Mouse (Mus musculus): ENCODE measurements around the gene Kcp.

The Kcp gene

DNA sequence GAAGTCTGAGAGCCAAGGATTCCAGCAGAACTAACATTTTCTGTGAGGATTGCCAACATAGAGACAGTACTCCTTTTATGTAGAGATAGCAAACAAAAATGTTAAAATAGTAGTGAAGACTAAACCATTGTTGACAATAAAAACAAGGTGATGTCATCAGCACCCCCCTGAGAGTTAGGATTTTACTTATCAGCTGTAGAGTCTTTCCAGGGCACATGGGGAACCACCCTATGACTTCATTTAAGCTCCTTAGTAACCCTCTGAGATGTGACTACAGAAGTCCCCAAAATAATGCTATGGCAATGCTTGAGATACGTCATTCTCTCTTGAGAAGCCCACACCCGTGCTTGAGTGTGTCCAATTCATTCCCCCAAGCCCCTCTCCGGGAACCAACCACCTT, 44.4 kb downstream of the Kcp start:
- DNase-seq (ENCODE audit: low spot score), result no peak

DNA sequence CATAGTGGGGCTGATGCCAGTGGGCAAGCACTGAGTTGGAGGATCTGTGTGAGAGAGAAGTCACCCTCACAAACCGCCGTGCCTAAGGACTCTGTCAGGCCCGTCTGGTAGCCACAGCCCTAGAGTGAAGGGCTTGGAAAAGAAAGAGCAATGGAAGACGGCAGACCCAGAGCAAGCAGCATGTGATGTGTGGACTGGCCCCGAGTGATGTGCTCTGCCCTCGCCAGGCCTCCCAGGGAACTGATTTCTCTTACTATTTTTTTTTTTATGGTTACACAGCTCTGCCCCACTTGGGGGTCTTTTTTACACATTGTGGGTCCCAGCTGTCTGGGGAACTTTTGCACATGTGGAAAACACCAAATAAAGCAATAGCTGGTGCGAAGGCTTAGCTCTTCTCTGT, 46.2 kb downstream of the Kcp start:
- no peak for DNase-seq (ENCODE audit: low spot score)

DNA sequence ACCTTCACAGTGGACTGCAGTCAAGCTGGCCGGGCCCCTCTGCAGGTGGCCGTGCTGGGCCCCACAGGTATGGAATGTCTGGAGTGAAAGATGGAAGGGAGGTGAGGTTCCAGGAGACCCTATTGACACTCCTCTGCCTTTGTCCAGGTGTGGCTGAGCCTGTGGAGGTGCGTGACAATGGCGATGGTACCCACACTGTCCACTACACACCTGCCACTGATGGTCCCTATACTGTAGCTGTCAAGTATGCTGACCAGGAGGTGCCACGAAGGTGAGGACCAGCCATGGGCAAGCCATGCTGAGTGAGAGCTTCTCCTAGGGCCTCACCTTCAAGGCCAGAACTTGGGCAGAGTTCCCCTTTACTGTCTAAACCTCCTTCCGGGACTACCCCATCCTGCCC, 57.1 kb downstream of the Kcp start:
- no peak for DNase-seq (ENCODE audit: low spot score)

DNA sequence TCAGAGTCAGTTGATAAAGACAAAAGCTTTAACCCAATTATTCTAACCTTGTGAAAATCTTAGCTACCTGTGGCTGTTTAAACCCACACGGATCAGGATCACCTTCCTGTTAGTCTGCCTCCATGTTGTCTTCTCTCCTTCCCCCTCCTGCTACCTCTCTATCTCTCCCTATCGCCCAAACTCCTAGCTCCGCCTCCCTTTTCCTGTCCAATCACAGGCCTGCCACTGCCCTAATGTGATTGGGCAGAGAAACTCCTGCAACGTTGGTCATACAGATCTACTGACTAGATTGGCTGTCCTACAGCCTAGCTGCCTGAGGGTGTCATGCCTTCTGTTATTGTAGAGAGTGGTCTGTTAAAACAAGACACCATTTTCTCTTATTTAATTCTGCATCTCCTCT, 57.9 kb downstream of the Kcp start:
- DNase-seq (ENCODE audit: low spot score), result no peak

DNA sequence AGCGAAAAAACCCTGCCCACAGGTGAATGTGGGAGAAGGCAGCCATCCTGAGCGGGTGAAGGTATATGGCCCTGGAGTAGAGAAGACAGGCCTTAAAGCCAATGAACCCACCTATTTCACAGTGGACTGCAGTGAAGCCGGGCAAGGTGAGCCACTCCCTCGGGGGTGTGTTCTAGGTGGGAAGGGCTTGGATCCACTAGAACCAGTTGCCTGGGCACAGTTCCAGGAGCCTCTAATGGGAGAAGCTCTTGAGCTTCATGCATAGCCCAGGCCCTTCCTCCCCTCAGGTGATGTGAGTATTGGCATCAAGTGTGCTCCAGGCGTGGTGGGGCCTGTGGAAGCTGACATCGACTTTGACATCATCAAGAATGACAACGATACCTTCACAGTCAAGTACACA, 62.4 kb downstream of the Kcp start:
- no peak for DNase-seq (ENCODE audit: low spot score)

DNA sequence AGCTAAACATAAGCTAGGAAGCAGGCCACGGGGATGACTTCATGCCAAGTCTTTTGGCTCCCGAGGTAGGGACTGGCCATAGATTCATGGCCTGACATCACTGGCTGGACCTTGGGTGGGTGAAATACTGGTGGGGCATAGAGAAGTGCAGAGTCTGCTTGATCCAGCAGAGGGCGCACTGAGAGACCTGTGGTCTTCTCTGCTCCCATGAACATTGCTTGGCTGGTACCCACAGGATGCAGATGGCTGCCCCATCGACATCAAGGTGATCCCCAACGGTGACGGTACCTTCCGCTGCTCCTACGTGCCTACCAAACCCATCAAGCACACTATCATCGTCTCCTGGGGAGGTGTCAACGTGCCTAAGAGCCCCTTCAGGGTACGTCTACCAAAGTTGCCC, 63.0 kb downstream of the Kcp start:
- peak; percentile 25 for DNase-seq (ENCODE audit: low spot score)

DNA sequence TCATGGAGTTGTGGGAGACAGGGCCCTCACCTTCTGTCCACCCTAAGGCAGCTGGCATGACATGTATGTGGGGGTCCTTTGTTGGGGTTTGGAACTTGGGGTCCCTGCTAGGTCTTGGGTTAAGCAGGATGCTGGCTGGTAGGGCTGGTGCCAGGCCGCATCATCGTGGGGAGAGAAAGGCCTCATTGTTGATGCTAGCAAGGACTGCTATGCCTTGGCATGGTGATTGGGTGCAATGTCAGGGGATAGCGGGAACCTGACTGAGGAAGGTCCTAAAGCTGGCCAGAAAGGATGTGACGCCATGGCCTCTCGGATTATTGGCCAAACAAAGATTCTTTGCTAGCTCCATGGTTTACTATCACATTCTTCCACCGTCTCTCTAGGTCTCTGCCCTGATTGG, 68.0 kb downstream of the Kcp start:
- no peak for DNase-seq (ENCODE audit: low spot score)

DNA sequence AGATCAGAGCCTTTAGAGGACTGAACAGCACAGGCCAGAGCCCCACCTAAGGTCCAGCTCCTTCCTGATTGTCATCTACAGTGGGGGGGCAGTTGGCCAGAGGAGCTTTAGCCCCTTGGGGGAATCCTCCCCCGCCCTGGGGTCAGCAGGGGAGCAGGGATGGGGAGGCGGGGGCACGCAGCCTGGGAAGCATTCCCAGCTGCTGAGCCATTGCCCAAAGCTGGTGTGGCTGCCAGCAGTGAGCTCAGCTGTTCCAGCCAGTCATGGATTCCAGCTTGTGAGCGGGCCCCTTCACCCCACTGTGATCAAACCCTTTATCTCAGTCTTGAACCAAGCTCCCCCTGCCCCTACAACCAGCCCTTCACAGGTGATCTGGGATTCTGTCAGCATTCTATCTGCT, 68.5 kb downstream of the Kcp start:
- no peak for DNase-seq (ENCODE audit: low spot score)

DNA sequence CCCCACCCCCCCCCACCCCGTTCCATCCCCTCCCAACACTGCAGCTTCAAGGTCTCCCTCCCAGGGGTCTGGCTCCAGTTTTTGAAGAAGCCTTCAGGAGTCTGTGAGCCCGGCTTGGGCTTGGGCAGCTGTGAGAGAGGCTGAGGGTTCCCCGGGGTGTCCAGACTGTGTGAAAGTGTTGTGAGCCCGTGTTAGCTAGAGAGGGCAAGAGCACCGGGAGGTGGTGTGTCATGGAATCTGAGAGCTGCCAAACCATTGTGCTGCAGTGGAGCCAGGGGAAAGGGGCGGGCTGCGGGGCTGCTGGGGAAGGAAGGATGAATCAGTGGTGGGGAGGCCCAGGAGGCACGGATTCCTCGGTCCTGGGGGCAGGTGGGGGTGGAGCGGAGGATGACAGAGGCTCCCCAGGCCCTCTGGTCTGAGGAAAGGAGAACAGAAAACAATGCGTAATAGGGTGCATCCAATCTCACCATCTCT, 71.3 kb downstream of the Kcp start:
- peak; percentile 35 for DNase-seq (ENCODE audit: low spot score)

DNA sequence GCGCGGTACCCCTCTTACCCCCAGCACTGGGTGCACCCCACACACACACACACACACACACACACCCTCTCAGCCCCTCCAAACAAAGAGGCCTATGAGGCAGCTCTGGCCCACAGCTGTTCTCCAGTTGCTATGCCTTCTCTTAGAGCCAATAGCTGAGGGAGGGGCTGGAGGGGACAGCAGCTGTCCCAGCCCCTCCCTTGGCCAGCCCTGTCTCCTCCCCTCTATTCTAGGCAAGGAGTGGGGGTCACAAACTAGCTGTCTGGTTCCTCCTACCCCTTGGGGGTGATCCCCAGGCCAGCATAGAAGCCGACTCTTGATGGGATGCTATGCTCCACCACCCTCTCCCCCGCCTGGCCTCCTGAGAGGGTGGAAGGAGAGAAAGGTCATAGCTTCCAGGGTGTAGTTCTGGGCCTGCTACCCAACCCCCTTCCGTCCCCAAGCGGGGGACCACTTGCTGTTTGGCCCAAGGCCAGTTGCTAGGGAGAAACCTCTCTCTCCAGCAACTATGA, 71.8 kb downstream of the Kcp start:
- DNase-seq (ENCODE audit: low spot score), result no peak

DNA sequence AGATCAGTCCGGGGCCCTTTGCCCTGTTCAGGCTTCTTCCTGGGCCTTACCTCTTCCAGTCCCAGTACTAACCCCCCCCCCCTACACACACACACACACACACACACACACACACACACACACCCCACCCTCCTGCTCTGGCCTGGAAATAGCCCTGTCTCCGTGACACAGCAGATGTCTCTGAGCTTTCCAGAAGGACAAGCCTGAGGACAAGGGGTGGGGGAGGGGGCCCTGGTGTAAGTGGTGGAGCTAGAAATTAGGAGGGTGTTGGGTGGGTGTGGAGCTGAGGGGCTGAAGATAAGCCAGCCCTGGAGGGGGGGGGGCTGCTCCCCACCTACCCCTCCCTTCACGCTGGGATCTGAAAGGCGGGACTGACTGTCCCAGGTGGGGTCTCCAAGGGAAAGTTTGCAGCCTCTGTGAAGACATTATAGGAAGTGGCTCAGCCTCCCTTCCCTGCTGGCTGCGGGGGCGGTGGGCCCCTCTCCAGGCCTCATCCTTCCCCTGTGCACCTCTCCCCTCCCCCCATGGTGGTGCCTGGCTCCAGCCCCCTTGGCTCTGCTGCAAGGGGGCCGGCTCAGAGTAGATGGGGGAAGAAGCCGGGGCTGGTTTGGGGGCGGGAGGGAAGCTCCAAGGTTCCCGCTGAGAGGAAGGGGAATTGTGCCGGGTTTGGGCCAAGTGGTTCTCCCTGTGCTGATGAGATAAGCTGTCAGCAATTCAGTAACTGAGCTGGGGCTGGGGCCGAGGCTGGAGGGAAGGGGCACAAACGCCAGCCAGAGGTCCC, 72.7 kb downstream of the Kcp start:
- DNase-seq (ENCODE audit: low spot score), result no peak

DNA sequence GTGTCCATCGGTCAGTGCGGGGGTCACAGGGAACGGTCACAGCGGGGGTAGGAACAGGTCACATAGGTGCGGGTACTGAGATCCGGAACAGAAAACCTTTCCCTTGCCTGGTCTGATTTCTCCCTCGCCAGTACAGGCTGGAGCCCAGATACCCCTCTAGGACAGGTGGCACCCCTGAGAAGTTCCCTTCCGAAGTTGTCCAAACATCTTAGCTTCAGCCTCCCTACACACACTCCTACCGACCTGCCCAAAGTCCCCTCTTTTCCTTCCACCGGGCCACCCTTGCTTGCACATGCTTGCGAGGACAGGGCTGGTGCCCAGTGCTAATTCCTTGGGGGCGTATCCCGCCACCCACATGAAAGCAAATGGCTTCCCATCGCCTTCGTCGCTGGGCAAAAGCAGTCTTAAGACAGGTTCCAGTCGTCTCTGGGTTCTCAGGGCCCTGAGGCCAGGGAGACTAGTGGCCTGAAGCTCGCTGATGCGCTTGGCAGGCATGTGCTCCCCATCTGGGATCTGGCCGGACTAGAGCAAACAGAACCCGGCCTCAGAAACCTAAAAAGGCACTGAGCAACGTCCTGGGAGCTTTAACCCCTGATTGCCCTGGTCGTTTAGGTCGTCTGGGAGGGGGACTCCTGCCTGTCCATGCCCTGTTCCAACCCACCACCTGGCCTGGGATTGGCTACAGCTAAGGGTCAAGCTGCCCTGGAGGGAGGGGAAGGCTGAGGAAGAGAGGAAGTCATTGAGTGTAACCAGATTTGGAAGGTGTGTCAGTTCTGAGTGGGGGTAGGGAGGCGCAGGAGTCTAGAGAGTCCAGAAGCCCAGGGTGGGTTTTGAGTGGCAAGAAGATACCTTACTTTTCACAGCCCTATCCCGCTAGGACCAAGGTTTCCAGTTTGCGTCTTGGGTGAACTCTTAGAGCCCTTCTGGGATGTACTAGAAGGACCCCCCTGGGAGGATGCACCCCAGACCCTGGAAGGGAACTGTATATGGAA, 73.7 kb downstream of the Kcp start:
- peak; percentile 22 for DNase-seq (ENCODE audit: low spot score)

DNA sequence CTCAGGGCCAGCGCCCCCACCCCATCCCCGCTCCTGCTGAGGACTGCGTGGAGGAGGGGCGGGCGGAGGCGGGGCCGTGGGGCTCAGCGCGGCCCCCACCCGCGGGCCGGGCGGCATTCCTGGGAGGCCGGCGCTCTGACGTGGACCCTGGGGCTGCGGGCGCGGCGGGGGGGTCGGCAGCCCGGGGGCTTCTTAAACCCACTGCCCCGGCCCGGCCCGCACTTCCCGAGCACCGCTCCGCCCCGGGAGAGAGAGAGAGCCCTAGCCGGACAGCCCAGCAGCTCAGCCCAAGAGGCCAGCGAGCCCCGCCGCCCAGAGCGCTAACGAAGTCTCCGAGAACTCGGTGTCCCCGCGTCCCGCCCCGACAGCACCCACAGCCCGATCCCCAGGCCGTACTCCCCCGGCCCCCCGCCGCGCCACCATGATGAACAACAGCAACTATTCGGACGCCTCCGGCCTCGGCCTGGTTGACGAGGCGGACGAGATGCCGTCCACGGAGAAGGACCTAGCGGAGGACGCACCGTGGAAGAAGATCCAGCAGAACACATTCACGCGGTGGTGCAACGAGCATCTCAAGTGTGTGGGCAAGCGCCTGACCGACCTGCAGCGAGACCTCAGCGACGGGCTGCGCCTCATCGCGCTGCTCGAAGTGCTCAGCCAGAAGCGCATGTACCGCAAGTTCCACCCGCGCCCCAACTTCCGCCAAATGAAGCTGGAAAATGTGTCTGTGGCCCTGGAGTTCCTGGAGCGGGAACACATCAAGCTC, 74.5 kb downstream of the Kcp start, which contains the start of gene Flnc:
TSS of gene Flnc (plus strand) at position 219 of the 766 bp plus-strand sequence.
- peak; percentile 50 for DNase-seq (ENCODE audit: low spot score)

DNA sequence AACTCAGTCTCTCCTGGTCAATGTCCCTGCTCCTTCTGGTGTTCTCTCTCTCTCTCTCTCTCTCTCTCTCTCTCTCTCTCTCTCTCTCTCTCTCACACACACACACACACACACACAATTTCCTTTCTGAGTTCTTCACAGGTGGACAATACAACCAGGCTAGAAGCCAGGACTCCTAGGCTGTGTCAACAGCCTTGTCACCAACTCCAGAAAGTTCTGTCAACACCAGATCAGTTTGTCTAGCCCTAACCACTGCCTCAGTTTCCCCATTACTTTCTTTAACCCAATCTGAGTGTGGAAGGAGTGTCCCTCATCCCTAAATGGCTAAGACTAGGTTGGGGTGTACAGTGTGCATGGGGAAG, 75.1 kb downstream of the Kcp start:
- no peak for DNase-seq (ENCODE audit: low spot score)

DNA sequence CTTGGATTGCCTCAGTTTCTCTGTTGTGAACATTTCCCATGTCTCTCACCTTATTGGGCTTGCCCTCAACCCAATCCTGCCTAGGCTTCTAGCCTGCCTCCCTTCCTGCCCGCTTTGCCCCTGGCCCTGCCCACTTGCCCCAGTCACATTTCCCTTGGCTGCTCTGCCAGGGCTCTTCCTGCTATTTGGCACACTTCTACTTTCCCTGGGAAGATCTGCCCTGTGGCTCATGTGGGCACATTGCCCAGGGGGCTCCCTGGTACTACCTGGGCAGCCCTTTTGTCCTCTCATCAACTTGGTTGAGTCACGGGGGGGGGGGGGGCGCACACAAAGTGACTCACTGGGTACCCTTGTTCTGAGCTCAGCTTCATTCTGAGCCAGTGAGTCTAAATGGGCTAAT, 75.6 kb downstream of the Kcp start:
- DNase-seq (ENCODE audit: low spot score), result no peak

DNA sequence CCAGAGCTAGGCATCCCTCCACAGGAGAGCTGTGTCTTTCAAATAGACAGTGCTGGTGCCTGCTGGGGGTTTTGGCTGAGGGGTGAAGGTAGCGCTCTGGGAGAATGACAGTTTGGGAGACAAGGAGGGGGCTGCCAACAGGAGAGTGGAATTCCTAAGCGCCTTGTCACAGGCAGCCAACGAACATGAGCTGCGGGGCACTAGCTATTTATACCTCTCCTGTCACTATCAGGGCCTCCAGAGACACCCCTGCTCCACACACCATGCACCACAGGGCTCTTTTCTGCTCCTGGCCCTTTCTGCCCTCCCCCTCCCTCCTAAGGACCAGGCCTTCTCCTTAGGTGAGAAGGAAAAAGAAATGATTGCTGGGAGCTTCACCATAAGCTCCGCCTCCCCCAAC, 76.3 kb downstream of the Kcp start:
- no peak for DNase-seq (ENCODE audit: low spot score)

DNA sequence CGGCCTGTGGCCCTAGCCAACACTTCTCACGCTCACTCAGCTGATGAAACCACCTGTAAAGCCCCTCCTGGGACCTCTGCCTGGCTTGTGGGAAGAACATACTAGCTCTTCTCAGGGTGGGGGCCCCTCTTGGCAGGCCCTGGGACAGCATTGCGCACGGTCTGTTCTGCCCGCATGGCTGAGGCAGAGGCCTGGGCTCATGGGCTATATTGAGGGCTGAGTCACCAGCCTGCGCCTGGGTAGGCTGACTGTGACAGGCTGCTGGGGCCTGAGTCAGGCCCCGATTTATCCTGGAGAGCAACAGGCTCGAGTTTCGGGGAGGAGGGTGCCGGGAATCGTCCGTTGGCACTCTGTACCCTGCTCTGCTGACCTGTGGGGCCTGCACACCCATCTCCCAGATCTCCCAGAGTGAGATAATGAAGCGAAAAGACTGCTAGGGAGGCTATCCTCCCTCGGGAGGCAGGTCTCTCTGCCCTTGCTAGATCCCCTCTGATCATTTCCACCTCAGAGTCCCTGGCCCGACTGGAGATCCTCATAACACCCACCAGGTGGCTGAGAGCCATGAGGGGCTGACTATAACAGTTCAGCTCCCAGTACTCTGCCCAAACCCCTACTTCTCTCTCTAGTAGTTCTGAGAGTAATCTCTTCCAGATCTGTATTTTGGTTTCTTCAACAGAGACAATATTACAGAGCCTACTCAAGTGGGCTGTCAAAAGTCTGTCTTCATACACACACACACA, 76.9 kb downstream of the Kcp start:
- no peak for DNase-seq (ENCODE audit: low spot score)

DNA sequence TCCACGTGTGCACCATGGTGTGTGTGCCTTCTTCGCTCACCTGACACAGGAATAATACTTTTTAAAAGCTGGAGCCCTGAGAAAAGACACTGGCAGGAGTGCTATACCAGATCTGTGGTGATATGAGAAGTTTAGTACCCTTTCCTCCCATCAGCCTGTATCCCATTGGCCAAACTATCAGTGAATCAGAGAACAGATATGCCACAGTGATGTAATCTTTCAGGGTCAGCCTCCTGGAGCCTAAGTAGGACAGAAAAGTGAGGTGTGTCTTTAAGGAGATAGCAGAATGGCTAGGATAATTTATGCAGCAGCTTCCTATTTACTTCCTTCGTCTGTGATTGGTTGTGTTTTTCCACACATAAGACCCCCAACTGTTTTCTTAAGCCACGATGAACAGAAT, 79.6 kb downstream of the Kcp start:
- no peak for DNase-seq (ENCODE audit: low spot score)

DNA sequence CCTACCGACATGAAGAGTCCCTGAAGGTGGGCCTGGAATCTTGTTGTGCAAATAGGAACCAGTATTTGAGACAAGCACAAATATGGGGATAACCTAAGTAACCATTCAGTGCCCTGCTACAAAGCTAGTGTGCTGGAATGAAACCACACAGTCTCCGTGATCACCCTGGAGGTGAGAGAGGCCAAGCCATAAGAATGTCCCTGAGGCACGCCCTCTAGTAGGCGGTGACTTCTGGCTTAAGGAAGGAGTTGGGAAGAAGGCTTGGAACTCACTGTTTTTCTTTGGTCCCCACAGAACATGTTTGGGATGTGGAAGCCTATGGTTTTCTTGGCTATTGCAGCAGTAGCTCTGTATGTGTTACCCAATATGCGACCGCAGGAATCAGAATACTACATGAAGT, 81.4 kb downstream of the Kcp start:
- no peak for DNase-seq (ENCODE audit: low spot score)

DNA sequence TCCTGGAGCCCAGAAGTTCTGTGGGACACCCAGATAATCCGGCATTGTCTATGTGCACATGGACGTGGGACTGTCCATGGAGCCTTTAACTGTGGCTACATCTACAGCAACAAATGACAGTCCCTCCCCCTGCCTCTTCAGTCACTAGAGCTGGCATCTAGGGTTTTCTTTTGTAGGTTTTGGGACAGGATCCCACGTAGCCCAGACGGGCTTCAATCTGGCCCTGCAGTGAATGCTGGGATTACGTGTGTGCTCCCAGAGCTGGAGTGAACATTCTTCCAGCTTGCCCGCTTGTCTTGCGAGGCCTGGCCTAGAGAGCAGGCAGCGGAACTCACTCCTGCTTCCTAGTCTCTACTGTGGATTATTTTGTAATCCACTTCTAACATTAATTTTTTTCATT, 82.6 kb downstream of the Kcp start:
- DNase-seq (ENCODE audit: low spot score), result no peak

Data from urinary bladder, postnatal 25 days (tissue).